Mouse (Mus musculus): ENCODE data around the gene Ctr9.

Ctr9 gene

DNA sequence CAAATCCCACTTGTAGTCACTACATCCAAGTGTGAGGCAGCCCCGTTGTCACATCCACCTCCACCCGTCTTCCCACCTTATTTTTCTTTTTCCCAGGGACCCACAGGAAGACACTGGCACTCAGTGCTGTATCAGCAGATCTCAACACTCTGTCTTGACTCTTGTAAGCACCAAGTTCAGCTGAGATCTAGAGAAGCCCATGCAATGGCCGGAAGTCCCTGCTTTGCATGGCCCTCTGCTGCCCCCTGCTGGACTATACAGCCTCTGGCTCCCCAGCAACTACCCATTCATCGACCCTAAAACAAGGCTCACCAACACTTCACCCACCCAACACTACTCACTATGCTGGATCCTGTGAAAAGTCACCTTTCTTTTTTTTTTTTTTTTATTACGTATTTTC, 13.9 kb upstream of the Ctr9 start:
- no peak for TF ChIP-seq GATA4 (IDR thresholded peaks at IDR 0.05; ENCODE audit: insufficient replicate concordance, low read length)

- no peak for TF ChIP-seq GATA4 (IDR thresholded peaks at IDR 0.05; ENCODE audit: insufficient replicate concordance, low read length)
These were observed 13.0 kb upstream of the Ctr9 start for GRCm38 (mm10) chr7:111015731-111016130.

GRCm38 (mm10) chr7:111016921-111017320, 11.8 kb upstream of the Ctr9 start:
- no peak for TF ChIP-seq GATA4 (IDR thresholded peaks at IDR 0.05; ENCODE audit: insufficient replicate concordance, low read length)

GRCm38 (mm10) chr7:111020814-111021213, 7.9 kb upstream of the Ctr9 start:
- TF ChIP-seq GATA4 (IDR thresholded peaks at IDR 0.05; ENCODE audit: insufficient replicate concordance, low read length), result no peak

GRCm38 (mm10) chr7:111024068-111024594, 4.6 kb upstream of the Ctr9 start:
- no peak for TF ChIP-seq GATA4 (IDR thresholded peaks at IDR 0.05; ENCODE audit: insufficient replicate concordance, low read length)

- TF ChIP-seq GATA4 (IDR thresholded peaks at IDR 0.05; ENCODE audit: insufficient replicate concordance, low read length), result no peak
These were observed 3.8 kb upstream of the Ctr9 start for GRCm38 (mm10) chr7:111024912-111025311.

DNA sequence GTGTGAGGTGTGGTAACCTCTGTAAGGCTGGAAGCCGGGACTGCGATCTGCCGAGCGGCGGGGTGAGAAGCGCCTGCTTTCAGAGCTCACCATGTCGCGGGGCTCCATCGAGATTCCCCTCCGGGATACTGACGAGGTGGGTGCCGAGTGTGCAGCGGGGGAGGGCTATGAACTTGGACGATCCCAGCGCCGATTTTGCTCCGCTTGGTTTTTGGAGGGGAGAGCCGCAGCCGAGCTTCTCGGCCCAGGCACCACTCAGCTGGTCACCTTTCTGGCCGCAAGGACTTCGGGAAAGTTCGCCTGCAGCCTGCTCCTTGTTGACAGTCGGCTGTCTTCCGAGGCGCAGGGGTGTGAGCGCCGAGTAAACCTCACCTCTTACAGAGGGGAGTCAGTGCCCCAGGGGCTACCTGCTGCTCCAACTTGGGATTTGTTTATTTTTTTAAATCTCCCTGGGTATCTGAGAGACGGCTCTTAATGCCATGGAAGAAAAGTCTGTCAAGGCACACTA, 349 bp downstream of the Ctr9 start:
- no peak for TF ChIP-seq GATA4 (IDR thresholded peaks at IDR 0.05; ENCODE audit: insufficient replicate concordance, low read length)

DNA sequence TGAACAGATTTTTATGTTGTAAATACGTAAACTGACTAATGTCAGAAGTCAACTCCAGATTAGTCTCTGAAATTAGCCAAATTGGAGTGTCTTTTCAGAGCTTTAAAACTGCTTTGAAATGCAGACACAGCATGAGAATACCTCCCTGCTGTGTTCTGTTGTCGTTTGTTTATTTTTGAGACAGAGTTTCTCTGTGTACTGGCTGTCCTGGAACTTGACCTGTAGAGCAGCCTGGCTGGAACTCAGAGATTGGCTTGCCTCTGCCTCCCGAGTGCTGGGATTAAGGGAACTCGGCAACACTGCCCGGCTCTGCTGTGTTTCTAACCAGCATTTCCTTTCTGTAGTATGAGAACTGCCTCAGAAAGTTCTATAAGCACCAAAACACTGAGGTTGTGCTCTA, 20.2 kb downstream of the Ctr9 start:
- no peak for TF ChIP-seq GATA4 (IDR thresholded peaks at IDR 0.05; ENCODE audit: insufficient replicate concordance, low read length)

- TF ChIP-seq GATA4 (IDR thresholded peaks at IDR 0.05; ENCODE audit: insufficient replicate concordance, low read length), result no peak
These were observed 21.1 kb downstream of the Ctr9 start for GRCm38 (mm10) chr7:111049652-111050421.

DNA sequence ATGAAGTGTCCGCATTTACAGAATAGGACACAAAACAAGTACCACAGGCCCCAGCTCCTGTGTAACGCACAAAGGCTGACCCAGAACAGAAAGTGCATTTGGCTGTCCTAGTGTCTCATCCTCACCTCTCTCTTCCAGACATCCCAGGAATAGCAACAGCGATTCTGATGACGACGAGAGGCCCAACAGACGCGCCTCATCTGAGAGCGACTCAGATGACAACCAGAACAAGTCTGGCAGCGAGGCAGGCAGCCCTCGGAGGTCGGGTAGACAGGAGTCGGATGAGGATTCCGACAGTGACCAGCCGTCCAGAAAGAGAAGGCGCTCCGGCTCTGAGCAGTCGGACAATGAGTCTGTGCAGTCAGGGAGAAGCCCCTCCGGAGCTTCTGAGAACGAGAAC, 26.5 kb downstream of the Ctr9 start:
- no peak for TF ChIP-seq GATA4 (IDR thresholded peaks at IDR 0.05; ENCODE audit: insufficient replicate concordance, low read length)

DNA sequence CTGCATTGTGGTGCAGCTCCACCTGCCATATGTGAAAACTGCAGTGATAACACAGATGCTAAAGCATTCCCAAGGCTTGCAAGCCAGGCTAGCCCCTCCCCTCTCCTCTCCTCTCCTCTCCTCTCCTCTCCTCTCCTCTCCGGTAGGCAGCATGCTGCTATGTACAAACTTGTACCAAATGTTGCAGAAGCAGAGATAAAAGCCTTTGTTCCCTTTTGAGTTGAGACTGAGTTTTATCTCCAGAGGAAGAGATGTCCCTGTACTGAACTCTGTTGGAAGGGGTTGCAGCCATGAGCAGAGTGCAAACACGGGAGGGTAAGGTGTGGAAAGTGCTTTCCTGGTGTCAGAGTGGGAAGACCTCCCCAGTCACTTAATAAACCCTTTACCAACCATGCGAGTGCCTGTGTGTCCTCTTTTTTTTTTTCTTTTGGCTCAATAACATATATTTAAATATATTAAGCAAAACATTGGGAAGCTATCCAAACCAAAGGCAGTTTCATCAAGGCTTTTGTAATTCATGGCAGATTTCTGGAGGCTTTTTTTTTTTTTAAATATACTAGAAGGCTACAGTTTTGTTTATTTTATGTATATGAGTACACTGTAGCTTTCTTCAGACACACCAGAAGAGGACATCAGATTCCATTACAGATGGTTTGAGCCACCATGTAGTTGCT, 27.4 kb downstream of the Ctr9 start:
- TF ChIP-seq GATA4 (IDR thresholded peaks at IDR 0.05; ENCODE audit: insufficient replicate concordance, low read length), result peak; percentile 55; the same call in 1 of the 2 replicates

- TF ChIP-seq GATA4 (IDR thresholded peaks at IDR 0.05; ENCODE audit: insufficient replicate concordance, low read length), result no peak
These were observed 30.8 kb downstream of the Ctr9 start for GRCm38 (mm10) chr7:111059527-111059926.

DNA sequence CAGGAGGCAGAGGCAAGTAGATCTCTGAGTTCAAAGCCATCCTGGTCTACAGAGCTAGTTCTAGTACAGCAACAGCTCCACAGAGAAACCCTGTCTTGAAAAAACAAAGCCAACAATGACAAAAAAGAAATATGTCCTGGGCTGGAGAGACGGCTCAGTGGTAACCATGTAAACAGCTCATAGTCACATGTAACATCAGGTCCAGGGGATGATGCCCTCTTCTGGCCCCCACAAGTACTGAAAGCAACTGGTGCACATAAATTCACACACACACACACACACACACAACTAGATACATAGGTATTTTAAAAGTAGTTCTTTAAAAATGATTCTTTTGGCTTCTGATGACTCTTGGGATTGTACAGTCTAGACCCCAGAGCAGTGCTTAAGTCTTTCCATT, 34.2 kb downstream of the Ctr9 start:
- no peak for TF ChIP-seq GATA4 (IDR thresholded peaks at IDR 0.05; ENCODE audit: insufficient replicate concordance, low read length)

DNA sequence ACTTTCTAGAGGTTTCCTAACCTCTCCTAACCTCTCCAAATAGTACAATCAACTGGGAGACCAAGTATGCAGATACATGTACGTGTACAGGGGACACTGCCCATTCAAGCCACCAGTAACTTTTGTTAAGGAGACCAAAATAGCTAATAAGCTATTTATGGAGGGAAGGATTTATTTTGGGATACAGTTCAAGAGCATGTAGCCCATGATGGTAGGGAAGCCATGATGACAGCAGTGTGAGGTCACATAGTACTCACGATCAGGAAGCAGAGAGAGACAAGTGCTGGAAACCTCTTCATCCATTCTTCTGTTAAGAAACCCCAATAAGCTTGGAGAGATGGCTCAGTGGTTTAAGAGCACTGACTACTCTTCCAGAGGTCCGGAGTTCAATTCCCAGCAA, 39.4 kb downstream of the Ctr9 start:
- no peak for TF ChIP-seq GATA4 (IDR thresholded peaks at IDR 0.05; ENCODE audit: insufficient replicate concordance, low read length)

GRCm38 (mm10) chr7:111069439-111070166, 40.9 kb downstream of the Ctr9 start:
- TF ChIP-seq GATA4 (IDR thresholded peaks at IDR 0.05; ENCODE audit: insufficient replicate concordance, low read length), result no peak

GRCm38 (mm10) chr7:111070167-111070496, 41.4 kb downstream of the Ctr9 start:
- TF ChIP-seq GATA4 (IDR thresholded peaks at IDR 0.05; ENCODE audit: insufficient replicate concordance, low read length), result no peak

Data from liver, adult (tissue).